In genomic region chr9:71898852-71899251, GRCm38 (mm10) we compare ENCODE assay signal across 13 mouse cellular contexts.
DNase-seq lines count a peak whose midpoint lies in the region; ATAC-seq lines count a peak whose summit lies in the region.
"Had no signal": no experiment of that assay in that cellular context is flagged by ENCODE, and none has a peak within 500 bp of the region (broad histone marks: within the 10 kb centered on the region; RNA-seq: fewer than 3 reads in every experiment).

No protein-coding gene starts in this region.

- H3K79me2 ChIP-seq in macrophage (ENCODE audit: inconsistent target) = peaks cover 20% of the 10 kb centered on the region

- 0 out of 2 replicates have a peak overlapping the region, but pooled peaks have one; percentile 4 for H3K4me2 ChIP-seq in hindbrain, embryonic 12.5 days (replicated peaks)
- no peak overlapping the region for H3K4me2 ChIP-seq in hindbrain, embryonic 14.5 days (replicated peaks)
- H3K4me2 ChIP-seq in embryonic facial prominence, embryonic 11.5 days (ENCODE audit: low read depth, low read length) = no peak overlapping the region

- 11% methylated on average over 5 of the region's 5 CpGs for WGBS in hindbrain, embryonic 12.5 days
- 12% methylated on average over 5 of the region's 5 CpGs for WGBS in hindbrain, embryonic 14.5 days
- WGBS in embryonic facial prominence, embryonic 11.5 days = 6% methylated on average over 5 of the region's 5 CpGs
- WGBS in macrophage (ENCODE audit: missing documents) = 77% methylated on average over 5 of the region's 5 CpGs

- H3K4me1 ChIP-seq in hindbrain, embryonic 12.5 days = peaks cover 18% of the 10 kb centered on the region
- H3K4me1 ChIP-seq in hindbrain, embryonic 14.5 days (replicated peaks; ENCODE audit: control insufficient read depth, insufficient read depth, low read length) = peaks cover 27% of the 10 kb centered on the region
- no peaks in the 10 kb centered on the region for H3K4me1 ChIP-seq in embryonic facial prominence, embryonic 11.5 days (ENCODE audit: control insufficient read depth, insufficient read depth, low read length)

- intact Hi-C loops in gastrocnemius, postnatal 14 days (cut with DNase I; ENCODE audit: low total_unique reads) = no loop called here

- ATAC-seq in hindbrain, embryonic 12.5 days (ENCODE audit: low FRiP score) = no peak
- ATAC-seq in hindbrain, embryonic 14.5 days (ENCODE audit: low FRiP score) = no peak
- no peak for ATAC-seq in embryonic facial prominence, embryonic 11.5 days (replicated peaks; ENCODE audit: insufficient number of reproducible peaks, low FRiP score, low TSS enrichment, low read depth)

- no peak overlapping the region for H3K4me3 ChIP-seq in hindbrain, embryonic 12.5 days
- no peak overlapping the region for H3K4me3 ChIP-seq in hindbrain, embryonic 14.5 days (replicated peaks; ENCODE audit: low read length)
- H3K4me3 ChIP-seq in embryonic facial prominence, embryonic 11.5 days (ENCODE audit: low read depth, low read length) = no peak overlapping the region
- no peak overlapping the region for H3K4me3 ChIP-seq in macrophage (ENCODE audit: inconsistent target)

- H3K27ac ChIP-seq in hindbrain, embryonic 12.5 days = peak overlapping the region; percentile 82
- H3K27ac ChIP-seq in hindbrain, embryonic 14.5 days = no peak overlapping the region
- 0 out of 2 replicates have a peak overlapping the region, but pooled peaks have one; percentile 56 for H3K27ac ChIP-seq in embryonic facial prominence, embryonic 11.5 days (replicated peaks; ENCODE audit: low read depth, low read length)
- peak overlapping the region; percentile 93 for H3K27ac ChIP-seq in macrophage

- H3K27me3 ChIP-seq in hindbrain, embryonic 12.5 days = no peaks in the 10 kb centered on the region
- no peaks in the 10 kb centered on the region for H3K27me3 ChIP-seq in hindbrain, embryonic 14.5 days (ENCODE audit: control insufficient read depth, insufficient read depth, low read length)
- no peaks in the 10 kb centered on the region for H3K27me3 ChIP-seq in embryonic facial prominence, embryonic 11.5 days (ENCODE audit: control insufficient read depth, insufficient read depth, low read length)
- H3K27me3 ChIP-seq: CH12.LX had no signal

- no peaks in the 10 kb centered on the region for H3K36me3 ChIP-seq in hindbrain, embryonic 12.5 days
- no peaks in the 10 kb centered on the region for H3K36me3 ChIP-seq in hindbrain, embryonic 14.5 days (replicated peaks; ENCODE audit: control insufficient read depth, insufficient read depth)
- H3K36me3 ChIP-seq in embryonic facial prominence, embryonic 11.5 days (replicated peaks; ENCODE audit: control insufficient read depth, insufficient read depth, low read depth, low read length) = no peaks in the 10 kb centered on the region
- no peaks in the 10 kb centered on the region for H3K36me3 ChIP-seq in macrophage (ENCODE audit: inconsistent target)

- no peak for DNase-seq in hindbrain, embryonic 14.5 days (ENCODE audit: low spot score)
- DNase-seq in Muller cell, postnatal 12 days (ENCODE audit: inconsistent ontology term) = peak; percentile 44
- peak; percentile 52 for DNase-seq in embryonic facial prominence, embryonic 11.5 days (ENCODE audit: low spot score)
- DNase-seq in thymus, adult 18-20 months = no peak
- no peak for DNase-seq in gastrocnemius, postnatal 14 days
- DNase-seq in left cerebral cortex, adult 11 months (ENCODE audit: low spot score) = no peak
- DNase-seq: cerebellum, postnatal 10 days; kidney, adult 2 months; lung, adult 2 months; right cerebral cortex, postnatal 14 days had no signal

- no peaks in the 10 kb centered on the region for H3K9me3 ChIP-seq in hindbrain, embryonic 12.5 days (replicated peaks)
- H3K9me3 ChIP-seq in hindbrain, embryonic 14.5 days (ENCODE audit: control insufficient read depth, low read length) = no peaks in the 10 kb centered on the region
- no peaks in the 10 kb centered on the region for H3K9me3 ChIP-seq in embryonic facial prominence, embryonic 11.5 days (replicated peaks; ENCODE audit: control insufficient read depth, low read length)

- no peak overlapping the region for H3K9ac ChIP-seq in hindbrain, embryonic 12.5 days
- H3K9ac ChIP-seq in hindbrain, embryonic 14.5 days = no peak overlapping the region
- H3K9ac ChIP-seq in embryonic facial prominence, embryonic 11.5 days (replicated peaks; ENCODE audit: low read length) = no peak overlapping the region

Comparison
In these comparisons a context has a peak if more than half of its experiments do, and no peak if none do; other contexts are left out.
1. DNase-seq: peak in Muller cell, postnatal 12 days (single experiment) and embryonic facial prominence, embryonic 11.5 days (single experiment); none in hindbrain, embryonic 14.5 days (single experiment), thymus, adult 18-20 months (0 of 2), gastrocnemius, postnatal 14 days (single experiment) and left cerebral cortex, adult 11 months (single experiment).